Mouse (Mus musculus): ENCODE measurements at regions not wholly inside any gene's neighbourhood (a gene's known extent, or its start where the extent isn't known, plus 50 kb on each side); places are given as distances from the start of the nearest gene placed in this dataset.
A peak's percentile ranks its signal among the peaks of the same experiment; 100 is the strongest.

DNA sequence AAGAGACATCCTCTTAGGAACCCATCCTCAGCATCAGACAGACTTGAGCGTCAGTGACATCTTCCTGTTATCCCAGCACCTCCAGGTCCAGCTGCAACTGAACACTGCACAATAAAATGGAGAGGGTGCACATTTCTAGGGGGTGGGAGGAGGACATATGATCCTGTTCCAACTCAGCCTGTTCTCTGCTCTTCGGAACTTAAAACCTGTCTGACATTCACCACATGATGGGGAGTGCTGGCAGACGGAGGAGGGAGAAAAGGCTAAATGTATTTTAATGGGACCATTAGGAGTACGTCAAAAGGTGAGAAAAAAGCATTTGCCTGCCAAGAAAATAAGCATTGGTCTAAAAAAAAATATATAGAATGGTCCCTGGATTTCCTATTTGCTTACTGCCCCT, 212.4 kb upstream of the Jarid2 start:
- DNase-seq = no peak

DNA sequence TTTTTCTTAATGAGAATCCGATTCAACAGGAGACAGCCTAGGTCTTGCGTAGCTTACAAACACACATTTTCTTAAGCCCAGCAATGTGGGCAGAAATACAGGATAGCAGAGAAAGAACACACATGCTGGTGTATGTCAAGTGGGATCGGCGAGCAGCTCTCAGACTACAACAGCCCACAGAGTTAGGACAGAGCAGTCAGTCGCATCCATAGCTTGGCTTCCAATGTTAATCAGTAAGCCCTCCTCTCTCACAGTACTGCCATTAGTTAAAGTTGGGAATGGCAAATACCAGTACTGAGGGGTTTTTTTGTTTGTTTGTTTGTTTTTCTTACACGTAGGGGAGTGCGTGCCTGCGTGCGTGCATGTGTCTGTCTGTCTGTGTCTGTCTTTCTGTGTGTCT, 212.0 kb upstream of the Jarid2 start:
- DNase-seq = no peak

- no peak for DNase-seq
Measured at GRCm38 (mm10) chr13:44518215-44518614, 211.1 kb upstream of the Jarid2 start.

DNA sequence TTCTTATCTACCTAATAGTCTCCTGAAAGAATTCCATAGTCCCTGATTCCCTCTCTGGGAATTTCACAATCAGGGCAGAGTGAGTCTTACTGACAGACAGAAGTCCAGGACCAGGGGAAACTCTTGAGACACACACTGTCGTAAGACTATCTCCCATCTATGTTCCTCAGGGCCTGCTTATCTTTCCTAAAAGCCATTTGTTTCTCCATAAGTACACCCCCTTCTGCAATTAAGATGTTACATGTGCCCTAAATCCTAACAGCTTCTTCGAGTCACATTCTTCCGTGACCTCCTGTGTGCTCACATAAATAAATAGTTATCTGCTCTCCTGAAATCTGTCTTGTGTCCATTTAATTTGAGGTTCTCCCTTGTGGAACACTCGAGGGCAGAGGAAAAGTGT, 205.8 kb upstream of the Jarid2 start:
- DNase-seq = no peak

DNA sequence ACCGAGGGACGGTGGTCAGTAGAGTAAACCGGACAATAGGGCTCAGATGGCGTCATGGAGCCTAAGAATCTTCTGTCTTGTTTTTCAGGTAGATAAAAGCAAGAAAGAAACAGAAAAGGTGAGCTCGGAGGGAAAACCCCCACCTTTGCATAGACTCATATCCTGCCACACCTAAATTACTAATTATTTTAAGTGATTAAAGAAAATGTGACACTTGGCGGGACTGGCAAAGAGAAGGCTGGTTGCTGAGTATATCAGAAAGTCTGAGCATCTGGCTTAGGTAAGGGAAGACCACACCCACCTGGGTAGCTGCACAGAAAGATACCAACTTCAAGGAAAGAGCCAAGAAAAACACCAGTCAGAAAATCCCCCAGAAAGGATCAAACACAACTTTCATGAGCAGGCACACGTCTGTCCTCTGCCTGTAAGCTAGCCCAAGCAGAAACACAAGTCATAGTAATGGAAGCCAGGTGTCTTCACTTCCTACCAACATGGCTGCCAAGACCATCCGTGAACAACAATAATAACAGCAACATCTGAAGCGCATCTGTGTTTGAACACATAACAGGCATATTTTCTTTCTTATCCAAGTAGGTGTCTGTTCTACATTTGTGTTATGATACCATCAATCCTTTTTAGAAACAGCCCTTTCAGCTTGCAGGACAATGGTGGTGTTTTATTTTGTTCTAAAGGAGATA, 198.3 kb upstream of the Jarid2 start:
- DNase-seq = no peak

- DNase-seq = no peak
Measured at GRCm38 (mm10) chr13:44532631-44533180, 196.6 kb upstream of the Jarid2 start.

DNA sequence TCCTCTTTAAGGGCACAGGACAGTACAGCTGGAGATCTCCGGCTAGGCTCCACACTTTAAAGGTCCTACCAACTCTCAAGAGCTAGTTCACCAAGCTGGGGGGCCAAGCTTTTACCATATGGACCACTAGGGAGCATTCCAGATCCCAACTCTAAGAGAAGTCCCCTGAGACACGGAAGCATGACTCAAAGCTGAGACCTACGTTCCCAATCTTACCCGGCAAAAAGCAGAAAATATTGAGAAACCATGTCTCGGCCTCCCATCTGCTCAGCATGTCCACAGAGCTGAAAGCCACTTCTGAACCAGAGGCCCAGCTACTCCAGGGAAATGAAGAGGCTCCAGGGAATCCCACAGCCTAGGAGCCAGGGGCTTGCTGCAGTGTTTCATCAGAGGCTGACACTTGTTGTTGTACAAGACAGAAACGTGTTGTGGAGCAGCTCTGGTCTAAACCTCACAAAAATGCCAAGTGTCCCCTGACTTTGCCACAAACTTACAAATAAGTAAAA, 194.6 kb upstream of the Jarid2 start:
- DNase-seq = no peak

DNA sequence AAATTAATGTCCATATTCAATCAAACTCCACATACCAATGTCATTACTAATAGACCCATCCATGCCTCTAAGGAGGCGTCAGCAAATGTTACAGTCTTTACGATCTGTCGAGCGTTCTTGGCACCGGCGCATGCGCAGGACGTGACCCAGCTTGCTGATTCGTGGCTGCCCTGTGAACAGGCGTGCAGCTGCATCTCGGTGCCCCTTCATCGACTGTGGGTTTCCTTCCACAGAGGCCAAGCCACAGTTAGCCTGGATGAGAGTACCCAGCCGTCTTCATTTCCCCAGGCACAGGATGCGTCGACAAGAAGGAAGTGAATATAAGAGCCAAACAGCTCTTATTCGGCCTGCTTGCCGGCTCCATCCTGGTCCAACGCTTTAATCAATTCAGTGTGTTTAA, 193.8 kb upstream of the Jarid2 start:
- DNase-seq = no peak

GRCm38 (mm10) chr13:44538238-44538637, 191.0 kb upstream of the Jarid2 start:
- no peak for DNase-seq

GRCm38 (mm10) chr13:44540401-44540800, 188.9 kb upstream of the Jarid2 start:
- no peak for DNase-seq

DNA sequence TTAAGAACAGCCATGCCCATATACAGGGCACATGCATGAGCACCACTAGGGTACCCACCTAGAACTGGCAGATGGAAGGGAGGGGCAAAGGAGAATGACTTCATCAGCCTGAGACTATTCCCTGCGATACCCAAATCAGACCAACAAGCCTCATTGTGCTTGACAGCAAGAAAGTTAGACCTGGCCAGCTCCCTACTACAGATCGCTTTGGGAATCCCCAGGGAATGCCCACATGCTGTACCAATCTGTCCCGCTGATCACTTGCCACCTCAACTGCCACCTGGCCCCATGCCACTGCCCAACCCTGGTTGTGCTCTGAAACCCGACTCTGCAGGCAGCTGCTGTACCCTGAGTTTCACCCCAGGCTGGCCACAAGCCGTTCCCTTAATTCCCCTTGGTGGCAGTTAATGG, 188.0 kb upstream of the Jarid2 start:
- peak; percentile 60 for DNase-seq

- peak; percentile 32 for DNase-seq
Measured at GRCm38 (mm10) chr13:44544786-44545185, 184.5 kb upstream of the Jarid2 start.

- no peak for DNase-seq
Measured at GRCm38 (mm10) chr13:44546289-44546688, 183.0 kb upstream of the Jarid2 start.

DNA sequence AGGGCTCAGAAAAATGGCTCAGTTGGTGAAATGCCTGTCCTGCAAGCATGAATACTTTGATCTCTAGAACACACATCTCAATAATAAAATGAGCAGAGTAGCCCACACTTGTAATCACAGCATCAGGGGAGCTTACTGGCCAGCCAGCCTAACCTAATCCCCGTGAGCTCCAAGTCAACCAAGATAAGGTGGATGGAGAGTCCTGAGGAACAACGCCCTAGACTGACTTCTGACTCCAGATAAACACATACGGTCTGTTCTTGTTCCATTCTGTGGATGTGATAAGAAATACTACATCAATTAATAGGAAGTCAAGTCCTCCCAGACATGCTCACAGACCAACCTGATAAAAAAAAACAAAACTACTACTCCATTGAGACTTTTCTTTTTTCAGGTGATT, 180.4 kb upstream of the Jarid2 start:
- DNase-seq = no peak

GRCm38 (mm10) chr13:44553363-44553762, 175.9 kb upstream of the Jarid2 start:
- no peak for DNase-seq

DNA sequence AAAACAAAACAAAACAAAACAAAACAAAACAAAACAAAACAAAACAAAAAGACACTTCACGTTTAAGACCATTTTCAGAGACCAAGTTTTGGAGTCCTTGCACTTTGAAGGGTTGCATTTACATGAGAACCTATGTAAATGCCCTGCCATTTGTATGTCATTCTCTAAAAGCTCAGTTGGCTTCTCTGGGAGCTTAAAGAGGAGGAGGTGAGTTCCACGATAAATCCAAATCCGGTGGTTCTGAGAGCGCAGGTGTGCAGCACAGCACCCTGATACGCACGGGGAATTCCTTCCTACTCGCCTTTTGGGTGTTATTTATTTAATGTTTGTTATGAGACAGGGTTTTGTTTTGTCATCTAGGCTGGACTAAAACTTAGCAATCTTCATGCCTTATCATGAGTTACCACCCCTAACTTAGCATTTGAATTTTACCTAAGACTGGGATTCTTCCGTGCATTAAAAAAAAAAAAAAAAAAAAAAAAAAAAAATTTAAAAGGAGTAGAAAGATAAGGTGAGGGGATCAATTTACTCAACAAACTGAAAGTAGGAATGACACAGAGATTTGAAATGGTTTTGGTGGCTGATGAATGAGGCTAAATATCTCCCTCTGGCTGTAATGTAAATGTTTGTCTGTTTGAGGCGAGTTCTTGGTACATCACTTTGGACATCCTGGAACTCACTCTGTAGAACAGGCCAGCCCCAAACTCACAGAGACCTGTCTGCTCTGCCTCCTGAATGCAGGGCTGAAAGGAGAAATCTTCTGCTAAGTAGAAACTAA, 174.4 kb upstream of the Jarid2 start:
- DNase-seq = no peak

- DNase-seq = no peak
Measured at GRCm38 (mm10) chr13:44555979-44556378, 173.3 kb upstream of the Jarid2 start.

DNA sequence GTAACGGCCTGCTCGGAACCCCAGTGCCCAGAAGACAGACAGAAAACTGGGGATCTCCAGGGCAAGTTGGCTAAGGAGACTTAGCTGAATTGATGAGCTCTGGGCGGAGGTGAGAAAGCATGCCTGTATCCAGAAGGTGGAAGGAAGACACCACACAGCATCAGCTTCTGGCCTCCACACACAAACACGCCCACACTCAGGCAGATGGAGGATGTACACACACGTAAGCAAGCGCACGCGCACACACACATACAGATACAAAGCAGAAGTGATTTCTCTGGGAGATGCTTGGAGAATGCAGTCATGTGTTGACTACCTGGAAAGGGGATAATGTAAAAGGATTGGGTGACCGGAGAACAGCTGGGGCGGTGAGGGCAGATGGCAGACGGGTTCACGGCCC, 171.2 kb upstream of the Jarid2 start:
- no peak for DNase-seq

GRCm38 (mm10) chr13:44558491-44559177, 170.6 kb upstream of the Jarid2 start:
- no peak for DNase-seq

- no peak for DNase-seq
Measured at GRCm38 (mm10) chr13:44559178-44559565, 170.1 kb upstream of the Jarid2 start.

GRCm38 (mm10) chr13:44559706-44560105, 169.6 kb upstream of the Jarid2 start:
- DNase-seq = no peak

DNA sequence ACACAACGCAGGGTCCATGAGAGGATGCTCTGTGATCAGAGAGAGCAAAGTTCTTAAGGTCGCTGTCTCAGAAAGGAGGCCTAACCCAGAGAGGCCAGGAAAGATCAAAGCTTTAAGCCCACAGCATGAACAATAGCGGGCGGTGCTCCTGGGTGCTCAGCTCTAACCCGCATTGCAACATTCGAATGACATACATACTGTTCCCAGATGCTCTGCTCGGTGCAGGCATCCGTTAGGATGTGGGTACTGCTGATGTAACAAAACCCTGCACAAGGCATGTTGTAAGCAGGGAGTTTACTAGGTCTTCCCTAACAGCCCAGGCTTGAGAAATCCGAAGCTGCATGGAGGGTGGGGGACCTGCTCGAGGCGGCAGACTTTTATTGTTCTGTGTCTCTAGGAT, 164.6 kb upstream of the Jarid2 start:
- no peak for DNase-seq

DNA sequence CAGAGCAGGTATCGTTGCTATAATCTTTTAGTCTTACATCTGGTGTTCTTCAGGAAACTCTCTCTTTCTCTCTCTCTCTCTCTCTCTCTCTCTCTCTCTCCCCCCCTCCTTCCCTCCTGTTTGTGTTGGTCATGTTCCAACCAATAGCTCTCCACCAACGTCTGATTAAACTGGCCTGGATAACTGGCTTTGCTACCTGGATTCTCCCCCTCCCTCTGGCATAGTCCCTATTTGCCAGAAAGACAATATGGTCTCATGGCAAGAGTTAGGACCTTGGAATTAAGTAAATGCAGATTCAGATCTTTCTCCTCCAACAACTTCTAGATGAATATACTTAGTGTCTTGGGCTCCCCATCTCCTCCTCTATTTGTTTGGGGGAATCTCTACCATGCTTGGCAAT, 161.6 kb upstream of the Jarid2 start:
- no peak for DNase-seq

All from heart, postnatal 4 days (tissue).